Mouse (Mus musculus) lung, embryonic 14.5 days (tissue): ENCODE results near the gene Aldh3b3. TPM values are rescaled to one million over a fixed set of nuclear protein-coding genes. Genes with fewer than 3 reads are reported as not detected.
"Not testable (repeated sequence)": the region's sequence is repeated elsewhere in the genome, so short reads cannot be mapped to it uniquely, and the experiment has no call there.

ENCODE experiments used
- ATAC-seq: fragments of 200-750 bp; cut with Nextera tagmentation; 2 replicates; pipeline ENCODE4 v1.8.0; 2017; ENCODE audit warnings: mild to moderate bottlenecking, moderate TSS enrichment, moderate library complexity; ENCODE audit not compliant: insufficient read depth
- DNase-seq: peaks from one replicate; pipeline ENCODE4 v3.0.0-alpha.2; 2015
- H3K27ac ChIP-seq: fragments of 300-500 bp; sonication (generic); 2 replicates; pipeline ENCODE4 v1.5.1; 2014; ENCODE audit warnings: low read depth, mild to moderate bottlenecking, moderate library complexity
- H3K27me3 ChIP-seq: fragments of 300-500 bp; sonication (generic); 2 replicates; pipeline ENCODE4 v1.6.1; 2014; ENCODE audit warnings: low read length, control low read depth; ENCODE audit not compliant: insufficient read depth
- H3K36me3 ChIP-seq: fragments of 300-500 bp; sonication (generic); 2 replicates; pipeline ENCODE4 v1.6.1; 2014; ENCODE audit warnings: control low read depth; ENCODE audit not compliant: insufficient read depth
- H3K4me1 ChIP-seq: fragments of 300-500 bp; sonication (generic); 2 replicates; pipeline ENCODE4 v1.6.1; 2014; ENCODE audit warnings: antibody characterized with exemption, control low read depth; ENCODE audit not compliant: insufficient read depth
- H3K4me2 ChIP-seq: fragments of 300-500 bp; sonication (generic); 2 replicates; pipeline ENCODE4 v1.6.1; 2014; ENCODE audit warnings: mild to moderate bottlenecking
- H3K4me3 ChIP-seq: fragments of 300-500 bp; sonication (generic); 2 replicates; pipeline ENCODE4 v1.5.1; 2014; ENCODE audit warnings: low read depth, low read length
- H3K9ac ChIP-seq: fragments of 300-500 bp; sonication (generic); 2 replicates; pipeline ENCODE4 v1.6.1; 2014
- H3K9me3 ChIP-seq: fragments of 300-500 bp; sonication (generic); 2 replicates; pipeline ENCODE4 v1.6.1; 2016; ENCODE audit warnings: low read depth, low read length, control low read depth
- CTCF ChIP-seq: IDR thresholded peaks from 2 replicates; pipeline ENCODE4 v1.5.1; 2016; ENCODE audit warnings: antibody characterized with exemption, low read depth
- WGBS: fragments of 180-500 bp; shearing (Covaris S2); extraction: QIAGEN DNeasy Blood & Tissue Kit; methylation state at CpG from one replicate; pipeline ENCODE4 v1.1.7; 2014; 5-methylcytosine and 5-hydroxymethylcytosine counted together
- polyA plus RNA-seq: library from polyadenylated mRNA; unstranded; fragments of >200 nt; fragmentation: Nextera tagmentation; extraction: Ambion mirVana; gene quantifications from 2 replicates; pipeline ENCODE4 v1.2.1, GENCODE M21; 2014

Gene Aldh3b3
- polyA plus RNA-seq, 1 experiment from 2014 or later: not detected

GRCm38 (mm10) chr19:3960211-3960610, 1.8 kb downstream of the Aldh3b3 start:
- no peaks in the 10 kb centered on the region for H3K27me3 ChIP-seq
- H3K4me3 ChIP-seq: no peak overlapping the region
- no peak overlapping the region for H3K27ac ChIP-seq
- no peak for TF ChIP-seq CTCF
- no peaks in the 10 kb centered on the region for H3K36me3 ChIP-seq
- H3K4me1 ChIP-seq: no peaks in the 10 kb centered on the region
- H3K4me2 ChIP-seq: no peak overlapping the region
- ATAC-seq (no peak), DNase-seq (peak; percentile 7)
- WGBS: 63% methylated on average over 5 of the region's 5 CpGs
- no peaks in the 10 kb centered on the region for H3K9me3 ChIP-seq
- H3K9ac ChIP-seq: no peak overlapping the region

- not testable (repeated sequence) for H3K27me3 ChIP-seq, H3K9me3 ChIP-seq, H3K9ac ChIP-seq, H3K4me2 ChIP-seq, H3K4me3 ChIP-seq, ATAC-seq, H3K36me3 ChIP-seq, H3K27ac ChIP-seq, H3K4me1 ChIP-seq, DNase-seq
- 54% methylated on average over 6 of the region's 6 CpGs for WGBS
These were observed 3.4 kb downstream of the Aldh3b3 start for GRCm38 (mm10) chr19:3961805-3962204.

GRCm38 (mm10) chr19:3962469-3962868, 4.0 kb downstream of the Aldh3b3 start:
- no peak overlapping the region for H3K9ac ChIP-seq
- no peak overlapping the region for H3K27ac ChIP-seq
- TF ChIP-seq CTCF: peak; percentile 32; the same call in 1 of the 2 replicates
- H3K9me3 ChIP-seq: no peaks in the 10 kb centered on the region
- H3K36me3 ChIP-seq: no peaks in the 10 kb centered on the region
- no peak overlapping the region for H3K4me3 ChIP-seq
- H3K4me2 ChIP-seq: no peak overlapping the region
- DNase-seq (peak; percentile 35), ATAC-seq (no peak)
- no peaks in the 10 kb centered on the region for H3K27me3 ChIP-seq
- no peaks in the 10 kb centered on the region for H3K4me1 ChIP-seq
- 12% methylated on average over 2 of the region's 2 CpGs for WGBS

GRCm38 (mm10) chr19:3964030-3964429, 5.6 kb downstream of the Aldh3b3 start:
- DNase-seq (no peak), ATAC-seq (no peak)
- Histone ChIP-seq H3K27ac (no peak overlapping the region), H3K4me3 (no peak overlapping the region), H3K9ac (no peak overlapping the region), H3K4me1 (no peaks in the 10 kb centered on the region), H3K4me2 (no peak overlapping the region), H3K36me3 (no peaks in the 10 kb centered on the region), H3K9me3 (no peaks in the 10 kb centered on the region), H3K27me3 (no peaks in the 10 kb centered on the region)
- 63% methylated on average over 4 of the region's 4 CpGs for WGBS
- no peak for TF ChIP-seq CTCF

GRCm38 (mm10) chr19:3966330-3967075, 8.1 kb downstream of the Aldh3b3 start:
- no peak overlapping the region for H3K4me2 ChIP-seq
- TF ChIP-seq CTCF: peak; percentile 53
- H3K27ac ChIP-seq: no peak overlapping the region
- 61% methylated on average over 11 of the region's 11 CpGs for WGBS
- H3K9ac ChIP-seq: no peak overlapping the region
- H3K27me3 ChIP-seq: no peaks in the 10 kb centered on the region
- no peak overlapping the region for H3K4me3 ChIP-seq
- ATAC-seq: no peak
- no peaks in the 10 kb centered on the region for H3K9me3 ChIP-seq
- H3K36me3 ChIP-seq: no peaks in the 10 kb centered on the region
- no peaks in the 10 kb centered on the region for H3K4me1 ChIP-seq
- DNase-seq: no peak

- Histone ChIP-seq H3K27me3 (no peaks in the 10 kb centered on the region), H3K9me3 (no peaks in the 10 kb centered on the region), H3K4me3 (no peak overlapping the region), H3K4me2 (no peak overlapping the region), H3K27ac (no peak overlapping the region), H3K4me1 (no peaks in the 10 kb centered on the region), H3K36me3 (no peaks in the 10 kb centered on the region), H3K9ac (no peak overlapping the region)
- 36% methylated on average over 3 of the region's 3 CpGs for WGBS
- no peak for ATAC-seq
- DNase-seq: no peak
- no peak for TF ChIP-seq CTCF
These were observed 8.8 kb downstream of the Aldh3b3 start for GRCm38 (mm10) chr19:3967258-3967657.

- ATAC-seq: no peak
These were observed 13.8 kb downstream of the Aldh3b3 start, which contains the start of gene Aldh3b2 for GRCm38 (mm10) chr19:3972229-3972628. Gene Aldh3b2 (plus strand): TSS chr19:3972328.

GRCm38 (mm10) chr19:3974608-3975007, 16.2 kb downstream of the Aldh3b3 start:
- WGBS: 57% methylated on average over 6 of the region's 6 CpGs
- H3K36me3 ChIP-seq: not testable (repeated sequence)

More at GRCm38 (mm10) chr19:3972229-3972628, 13.8 kb downstream of the Aldh3b3 start, which contains the start of gene Aldh3b2:
- 24% methylated on average over 9 of the region's 9 CpGs for WGBS
- Histone ChIP-seq H3K4me3 (no peak within 1 kb of the TSS), H3K27me3 (no peaks in the 10 kb centered on the region), H3K9ac (no peak within 1 kb of the TSS), H3K4me2 (no peak within 1 kb of the TSS), H3K4me1 (no peaks in the 10 kb centered on the region), H3K27ac (no peak within 1 kb of the TSS), H3K9me3 (no peaks in the 10 kb centered on the region), H3K36me3 (no peaks in the 10 kb centered on the region)
- no peak for TF ChIP-seq CTCF
- peak; percentile 38 for DNase-seq

More at GRCm38 (mm10) chr19:3974608-3975007, 16.2 kb downstream of the Aldh3b3 start:
- not testable (repeated sequence) for H3K9ac ChIP-seq, H3K9me3 ChIP-seq, H3K4me1 ChIP-seq, ATAC-seq, H3K4me2 ChIP-seq, H3K4me3 ChIP-seq, H3K27ac ChIP-seq, DNase-seq, H3K27me3 ChIP-seq
